Mouse (Mus musculus) kidney, adult 18-20 months (tissue): ENCODE measurements around the gene Sstr4.
A peak's percentile ranks its signal among the peaks of the same experiment; 100 is the strongest.

Experiments used
- DNase-seq: peaks from one replicate; pipeline ENCODE4 v3.0.0; 2021

Gene Sstr4

DNA sequence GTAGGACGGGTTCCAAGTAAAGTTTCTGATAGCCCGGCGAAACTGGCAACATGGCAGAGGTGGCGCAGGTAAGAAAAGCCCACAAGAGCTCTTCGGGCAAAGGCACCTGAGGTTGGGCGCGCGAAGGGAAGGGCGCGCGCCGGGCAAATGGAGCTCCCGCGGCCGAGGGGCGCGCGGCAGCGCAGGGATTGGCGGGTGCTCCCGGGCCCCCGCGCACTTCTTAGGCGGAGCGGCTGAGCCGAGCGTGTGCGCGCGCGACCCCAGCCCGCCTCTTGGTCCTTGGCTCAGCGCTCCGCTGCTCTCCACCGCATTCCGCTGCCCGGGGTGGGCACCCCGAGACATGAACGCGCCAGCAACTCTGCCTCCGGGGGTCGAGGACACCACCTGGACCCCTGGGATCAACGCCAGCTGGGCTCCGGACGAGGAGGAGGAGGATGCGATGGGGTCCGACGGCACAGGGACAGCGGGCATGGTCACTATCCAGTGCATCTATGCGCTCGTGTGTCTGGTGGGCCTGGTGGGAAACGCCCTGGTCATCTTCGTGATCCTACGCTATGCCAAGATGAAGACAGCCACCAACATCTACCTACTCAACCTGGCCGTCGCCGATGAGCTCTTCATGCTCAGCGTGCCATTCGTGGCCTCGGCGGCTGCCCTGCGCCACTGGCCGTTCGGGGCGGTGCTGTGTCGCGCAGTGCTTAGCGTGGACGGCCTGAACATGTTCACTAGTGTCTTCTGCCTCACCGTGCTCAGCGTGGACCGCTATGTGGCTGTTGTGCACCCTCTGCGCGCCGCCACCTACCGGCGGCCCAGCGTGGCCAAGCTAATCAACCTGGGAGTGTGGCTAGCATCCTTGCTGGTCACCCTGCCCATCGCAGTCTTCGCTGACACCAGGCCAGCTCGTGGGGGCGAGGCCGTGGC, at the start of gene Sstr4:
Gene Sstr4 (plus strand): TSS at position 214 of the 921 bp plus-strand sequence.
- DNase-seq, result peak; percentile 47

DNA sequence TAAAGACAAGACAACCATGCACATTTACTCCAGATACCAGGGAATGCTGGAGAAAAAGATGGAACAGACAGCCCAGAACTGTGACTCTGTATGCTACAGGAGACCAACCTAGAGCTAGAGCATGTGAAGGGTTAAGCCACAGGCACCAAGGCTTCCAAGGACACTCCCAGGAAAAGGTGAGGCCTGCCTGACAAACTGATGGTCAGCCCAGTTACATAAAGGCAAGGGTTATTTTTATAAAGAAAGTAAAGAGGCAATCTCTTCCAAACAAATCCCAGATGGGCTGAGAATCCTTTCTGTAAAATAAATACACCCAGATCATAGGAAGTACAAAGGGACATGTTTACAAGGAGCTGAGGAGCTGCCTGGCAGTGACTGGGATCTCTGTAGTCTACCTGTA, 49.8 kb upstream of the Sstr4 start:
- no peak for DNase-seq

DNA sequence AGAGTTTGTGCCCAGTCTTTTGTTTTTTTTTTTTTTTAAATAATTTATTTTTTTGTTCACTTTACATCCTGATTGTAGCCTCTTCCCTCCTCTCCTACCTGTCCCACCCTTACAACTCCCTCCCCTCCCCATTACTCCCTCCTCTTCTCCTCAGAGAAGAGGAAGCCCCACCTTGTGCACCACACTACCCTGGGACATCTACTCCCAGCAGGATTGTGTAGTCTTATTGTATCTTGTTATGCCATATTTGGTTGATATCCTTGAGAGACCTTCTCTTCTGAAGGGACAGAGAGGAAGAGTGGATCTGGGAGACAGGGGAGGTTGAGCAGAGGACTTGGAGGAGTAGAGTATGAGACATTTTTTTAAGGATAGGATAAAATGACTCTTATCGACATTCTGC, 48.2 kb upstream of the Sstr4 start:
- DNase-seq, result no peak

DNA sequence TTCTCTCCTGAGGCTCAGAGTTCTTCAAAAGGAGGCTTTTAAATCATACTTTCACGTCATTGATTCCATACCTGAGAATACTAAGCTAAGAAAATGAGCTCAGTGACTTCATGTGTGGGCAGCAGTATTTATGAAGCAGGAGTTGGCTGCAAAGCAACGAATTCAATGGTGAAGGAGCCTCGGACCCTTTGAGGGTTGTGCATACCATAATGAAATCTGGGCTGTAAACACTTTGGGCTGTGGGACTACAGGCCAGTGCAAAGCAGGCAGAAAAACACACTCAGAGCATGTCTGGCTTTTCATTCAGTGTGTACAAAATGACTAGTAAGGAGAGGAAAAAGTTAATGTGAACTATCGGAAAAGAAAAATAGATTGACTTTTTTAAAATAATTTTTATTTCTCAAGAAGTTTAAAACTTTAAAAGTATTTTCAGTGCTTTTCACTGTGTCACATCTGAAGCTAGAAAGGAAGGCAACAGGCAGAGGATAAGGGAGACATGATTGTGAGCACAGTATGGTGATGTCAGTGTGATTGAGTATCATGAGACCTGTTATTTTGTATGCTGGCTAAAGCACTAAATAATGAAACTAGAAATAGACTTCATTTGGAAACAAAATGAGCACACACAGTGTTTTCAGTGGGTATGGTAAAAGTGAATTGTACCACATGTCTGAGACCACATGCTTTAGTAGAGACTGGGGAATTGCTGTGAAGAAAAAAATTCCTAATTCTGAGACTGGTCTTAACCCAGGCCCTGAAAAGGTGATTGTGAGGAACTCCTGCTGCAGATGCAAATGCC, 45.4 kb upstream of the Sstr4 start:
- DNase-seq, result no peak

DNA sequence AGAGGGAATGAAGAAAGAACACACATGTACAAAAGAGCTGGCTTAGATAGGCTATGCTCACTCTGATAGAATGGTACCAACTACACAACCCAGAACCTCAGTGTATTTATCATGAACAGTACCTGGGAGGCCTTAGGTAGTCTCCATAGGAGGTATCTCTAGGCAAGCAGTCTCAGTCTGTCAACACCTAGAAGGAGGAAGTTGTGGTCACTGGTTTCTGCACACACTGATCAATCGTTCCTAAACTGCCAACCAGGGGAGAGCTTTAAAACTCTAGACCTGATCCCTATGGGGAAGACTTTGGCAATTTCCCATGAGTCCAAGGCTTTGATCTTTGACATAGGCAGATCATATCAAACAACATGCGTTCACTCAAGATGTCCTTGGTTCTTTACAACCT, 44.7 kb upstream of the Sstr4 start:
- no peak for DNase-seq

DNA sequence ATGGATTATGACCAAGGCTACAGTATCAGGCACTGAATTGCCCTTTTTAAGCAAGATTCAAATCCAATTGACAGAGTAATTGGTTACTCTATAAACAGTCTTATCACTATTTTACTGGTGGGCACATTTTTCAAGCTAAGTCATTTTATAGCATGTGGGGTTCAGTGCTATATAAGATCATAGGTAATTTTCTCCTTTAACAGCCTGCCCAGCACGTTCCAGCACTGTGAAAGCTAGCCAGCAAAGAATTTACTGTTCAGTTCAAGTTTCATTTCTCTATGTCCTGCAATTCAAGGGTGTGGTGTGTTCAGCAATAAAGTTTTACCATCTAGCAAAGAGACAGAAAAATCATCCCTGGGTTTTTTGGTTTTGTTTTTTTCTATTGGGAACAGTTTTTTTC, 42.5 kb upstream of the Sstr4 start:
- no peak for DNase-seq

DNA sequence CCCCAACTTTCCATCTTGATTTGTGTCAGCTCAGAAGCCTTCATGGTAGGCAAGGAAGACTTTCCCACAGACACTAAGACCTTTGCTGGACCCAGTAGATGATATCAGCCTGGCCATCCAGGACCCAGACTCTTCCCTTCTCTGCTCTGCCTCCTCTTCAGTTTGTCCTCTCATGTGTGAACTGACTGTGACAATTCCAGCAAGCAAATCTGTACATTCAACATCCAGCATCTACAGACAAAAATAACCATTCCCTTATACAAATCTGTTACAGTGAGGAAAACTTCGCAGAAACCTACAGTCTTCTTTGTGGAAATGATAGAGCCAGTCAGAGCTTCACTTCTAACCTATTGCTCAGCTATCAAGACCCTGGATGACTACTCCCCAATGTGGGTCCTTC, 38.0 kb upstream of the Sstr4 start:
- no peak for DNase-seq

DNA sequence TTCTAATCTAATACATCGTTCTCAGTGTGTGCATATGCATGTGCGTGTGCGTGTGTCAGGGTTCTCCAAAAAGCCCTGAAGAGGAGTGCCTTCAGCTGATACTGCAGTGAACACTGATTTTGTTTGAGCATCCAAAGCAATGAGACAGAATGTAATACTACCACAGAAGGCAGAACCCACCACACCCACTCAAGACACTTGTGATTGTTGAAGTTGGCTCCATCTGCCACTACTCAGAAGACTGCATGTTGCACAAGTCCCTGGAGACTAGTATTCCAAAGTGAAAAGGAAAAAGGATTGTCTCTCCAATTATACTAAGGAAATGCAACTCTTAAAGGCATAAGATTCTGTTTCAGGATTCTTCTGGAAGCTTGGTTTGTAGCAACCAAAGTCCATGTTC, 30.6 kb upstream of the Sstr4 start:
- no peak for DNase-seq

DNA sequence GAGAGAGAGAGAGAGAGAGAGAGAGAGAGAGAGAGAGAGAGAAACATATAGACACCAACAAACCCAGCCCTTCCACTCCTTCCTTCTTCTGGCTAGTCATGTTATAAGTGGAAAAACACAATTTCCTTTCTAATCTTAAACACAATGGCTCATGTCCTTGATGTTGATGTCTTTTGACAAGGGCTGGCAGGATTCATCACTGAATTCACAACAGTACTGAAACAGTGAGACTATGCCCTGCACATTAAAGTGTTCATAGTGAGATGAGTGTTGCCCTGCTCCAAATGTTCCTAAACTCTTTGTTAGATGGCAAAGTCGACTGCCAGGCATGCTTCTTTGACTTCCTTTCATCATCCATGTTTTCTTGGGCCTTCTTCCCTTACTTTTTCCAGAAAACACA, 29.9 kb upstream of the Sstr4 start:
- no peak for DNase-seq

DNA sequence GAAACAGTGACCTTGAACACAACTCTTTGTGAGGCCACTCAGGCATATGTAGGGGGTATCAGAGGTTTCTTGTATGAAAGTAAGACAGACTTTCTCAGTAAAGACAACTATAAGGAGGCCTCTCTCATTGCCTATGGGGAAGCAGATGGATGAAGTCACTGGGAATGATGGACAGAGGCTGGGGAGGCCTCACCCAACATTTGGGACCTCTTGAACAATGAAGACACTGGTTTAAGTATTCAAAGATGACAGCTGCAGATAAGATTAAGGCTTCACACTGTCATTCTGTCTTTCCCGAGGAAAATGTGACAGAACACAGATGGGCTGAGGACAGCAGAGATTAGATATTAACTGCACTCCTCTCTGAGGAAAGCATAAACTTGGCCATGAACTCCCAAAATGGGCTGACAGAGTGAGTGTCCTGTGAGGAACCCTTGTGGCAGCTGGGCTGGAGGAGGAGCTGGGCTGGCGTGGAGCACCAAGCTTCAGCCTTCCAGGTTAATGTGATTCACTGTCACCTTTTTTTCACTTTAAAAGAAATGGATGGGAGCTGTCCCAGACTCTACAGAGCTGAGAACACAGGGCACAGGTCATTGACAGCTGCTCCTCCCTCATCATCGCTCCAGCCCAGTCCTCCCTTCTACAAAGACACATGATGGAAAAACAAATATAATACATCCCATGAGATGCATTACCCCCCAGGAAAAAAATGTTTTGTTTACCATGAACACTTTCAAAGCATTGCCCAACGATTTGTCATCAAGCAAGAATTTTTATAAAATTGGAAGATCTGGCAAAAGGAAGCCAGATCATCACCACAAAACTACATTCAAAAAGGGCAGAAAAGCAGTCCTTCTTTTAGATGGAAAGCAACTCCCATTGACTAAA, 23.2 kb upstream of the Sstr4 start:
- no peak for DNase-seq

DNA sequence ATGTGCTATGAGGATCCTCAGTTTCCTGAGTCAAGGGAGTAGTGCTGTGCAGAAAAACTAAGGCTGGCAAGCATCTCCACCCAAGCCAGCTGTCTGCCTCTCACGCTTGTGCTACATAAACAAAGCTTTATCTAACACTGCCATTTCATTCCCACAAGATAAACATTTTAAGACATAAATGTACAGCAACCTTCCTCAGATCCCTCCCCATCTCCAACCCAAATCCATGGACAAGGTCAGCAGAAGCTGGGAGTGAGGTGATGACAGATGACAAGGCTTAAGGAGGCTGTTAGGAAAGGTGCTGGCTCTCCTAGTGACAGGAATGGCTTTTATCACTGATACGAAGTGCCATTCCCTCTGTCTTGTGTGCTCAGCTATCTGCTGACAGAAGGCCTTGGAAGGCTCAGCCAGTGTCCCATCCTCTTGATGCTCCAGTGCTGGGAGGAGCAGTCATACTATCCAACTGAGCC, 21.5 kb upstream of the Sstr4 start:
- DNase-seq, result no peak

DNA sequence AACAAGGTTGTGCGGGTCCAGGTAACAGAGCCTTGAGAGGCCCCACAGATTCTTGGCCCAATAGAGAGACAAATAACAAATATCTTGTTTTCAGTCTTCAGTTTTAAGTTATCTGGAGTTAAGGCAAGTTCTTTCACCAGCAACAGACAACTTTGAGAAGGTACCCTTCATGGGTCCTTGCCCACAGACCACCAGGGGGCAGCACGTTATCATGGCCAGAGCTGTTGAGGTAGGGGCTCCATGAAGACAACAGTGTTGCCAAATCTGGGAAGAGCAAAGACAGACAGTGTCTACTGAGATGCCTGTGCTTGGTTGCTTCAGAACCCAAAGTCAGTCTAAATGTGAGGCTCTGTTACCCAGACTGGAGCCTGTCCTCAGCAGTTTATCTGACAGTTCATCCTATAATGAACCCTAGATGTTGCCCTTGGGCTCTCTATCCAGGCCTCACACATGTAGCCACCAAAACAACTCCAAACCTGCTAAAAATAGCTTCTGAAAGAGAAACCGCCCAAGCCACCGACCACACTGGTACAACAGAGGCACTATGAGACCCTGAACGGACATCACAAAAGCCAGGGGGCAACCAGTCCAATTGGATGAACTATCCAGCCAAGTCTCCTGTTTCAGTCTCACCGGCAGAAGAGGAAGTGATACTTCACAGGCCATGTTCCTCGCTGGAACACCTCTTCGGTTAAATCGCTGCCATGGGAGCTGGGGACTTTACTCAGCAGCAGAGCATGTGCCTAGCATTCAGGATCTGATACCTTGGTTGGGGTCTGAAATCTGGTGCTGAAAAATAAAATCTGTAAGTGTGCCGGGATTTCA, 19.6 kb upstream of the Sstr4 start:
- DNase-seq, result peak; percentile 40

DNA sequence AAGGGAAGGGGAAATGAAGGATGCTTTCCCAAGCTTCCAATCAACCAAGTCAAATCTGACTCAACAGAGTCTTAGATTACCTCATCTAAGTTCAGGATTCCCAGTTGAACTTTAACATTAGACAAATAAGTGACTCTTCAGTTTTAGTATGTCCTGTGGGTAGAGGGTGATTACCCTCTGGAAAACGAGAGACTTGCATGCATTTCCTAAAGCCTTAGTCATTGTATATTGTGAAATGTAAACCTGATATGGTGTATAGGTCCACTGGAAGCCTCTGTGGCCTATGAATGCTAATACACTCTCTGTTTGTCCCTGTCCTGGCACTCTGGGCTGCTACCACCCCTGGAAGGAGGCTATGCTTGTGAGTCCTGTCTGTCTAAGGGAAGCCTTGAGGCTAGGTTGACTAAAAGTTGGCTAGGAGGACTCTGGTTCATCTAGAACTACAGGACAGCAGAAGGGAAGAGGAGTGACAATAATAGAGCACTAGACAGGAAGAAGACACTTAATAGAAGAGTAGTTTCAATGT, 16.3 kb upstream of the Sstr4 start:
- no peak for DNase-seq

DNA sequence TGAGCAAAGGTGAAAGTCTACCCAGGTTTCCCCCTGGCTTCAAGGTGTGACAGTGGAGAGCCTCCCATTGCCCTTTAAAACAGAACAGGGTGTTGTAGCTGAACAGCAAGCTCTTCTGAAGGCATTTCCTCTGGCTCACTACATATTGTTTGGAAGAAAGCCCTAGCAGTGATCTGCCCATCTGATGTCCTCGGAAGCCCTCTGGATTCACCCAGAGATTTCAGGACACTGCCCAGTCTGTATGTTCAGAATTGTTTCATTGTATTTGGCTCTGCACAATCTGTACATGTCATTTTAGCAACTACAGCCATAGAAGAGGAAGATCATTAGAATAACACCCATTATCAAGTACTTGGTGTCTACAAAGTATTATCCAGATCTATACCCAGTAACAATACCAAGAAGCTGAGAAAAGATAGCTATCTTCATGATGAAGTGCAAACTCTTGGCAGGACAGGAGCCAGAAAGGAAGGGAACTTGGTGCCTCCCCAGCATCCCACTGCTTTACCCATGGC, 15.2 kb upstream of the Sstr4 start:
- DNase-seq, result no peak

DNA sequence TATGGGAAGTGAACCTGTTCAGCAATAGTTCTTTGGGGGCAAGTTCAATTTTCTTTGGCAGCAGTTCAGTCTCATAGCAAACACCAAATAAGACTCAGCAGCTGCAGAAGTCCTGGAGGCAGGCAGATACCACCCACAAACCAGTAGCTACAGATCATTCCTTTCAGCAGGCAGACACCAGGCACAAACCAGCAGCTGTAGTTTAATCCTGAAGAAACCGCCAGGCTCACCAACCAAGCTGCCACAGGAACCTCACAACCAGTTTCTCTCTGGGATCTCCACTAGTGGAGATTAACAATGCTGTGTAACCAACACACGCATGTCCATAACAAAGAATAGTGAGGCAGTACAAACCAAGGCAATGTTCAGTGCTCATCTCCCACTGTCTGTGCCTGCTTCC, 14.1 kb upstream of the Sstr4 start:
- no peak for DNase-seq

DNA sequence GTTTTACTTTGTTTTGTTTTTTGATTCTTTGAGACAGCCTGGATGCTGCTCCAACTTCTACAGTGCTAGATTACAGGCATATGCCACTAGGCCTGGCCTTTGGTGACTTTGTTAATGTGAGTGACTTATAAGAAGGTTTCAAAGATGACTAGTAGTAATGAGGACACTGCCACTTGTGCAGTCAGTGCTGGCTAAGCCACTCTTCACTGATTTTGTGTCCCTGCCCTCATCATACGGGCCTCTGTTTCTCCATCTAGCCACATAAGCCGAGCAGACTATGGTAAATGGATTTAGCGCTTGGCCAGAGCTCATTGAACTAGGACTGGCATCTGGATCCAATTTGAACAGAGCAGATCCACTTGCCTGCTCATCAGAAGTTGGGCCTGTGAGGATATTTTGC, 8.7 kb upstream of the Sstr4 start:
- no peak for DNase-seq

DNA sequence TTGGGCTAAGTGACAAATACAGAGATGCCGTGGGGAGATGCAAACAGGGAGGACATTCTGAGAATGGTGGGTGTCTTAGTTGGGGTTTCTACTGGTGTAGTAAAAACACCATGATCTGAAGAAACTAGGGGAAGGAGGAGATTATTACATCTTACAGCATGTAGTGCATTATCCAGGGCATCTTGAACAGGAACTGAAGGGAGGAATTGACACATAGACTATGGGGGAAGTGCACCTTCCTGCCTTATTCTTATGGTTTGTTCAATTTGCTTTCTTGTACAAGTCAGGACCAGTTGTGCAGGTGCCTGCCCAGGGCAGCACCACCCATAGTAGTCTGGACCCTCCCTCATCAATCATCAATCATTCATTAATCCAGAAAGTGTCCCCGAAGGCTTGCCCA, 8.2 kb upstream of the Sstr4 start:
- DNase-seq, result no peak

DNA sequence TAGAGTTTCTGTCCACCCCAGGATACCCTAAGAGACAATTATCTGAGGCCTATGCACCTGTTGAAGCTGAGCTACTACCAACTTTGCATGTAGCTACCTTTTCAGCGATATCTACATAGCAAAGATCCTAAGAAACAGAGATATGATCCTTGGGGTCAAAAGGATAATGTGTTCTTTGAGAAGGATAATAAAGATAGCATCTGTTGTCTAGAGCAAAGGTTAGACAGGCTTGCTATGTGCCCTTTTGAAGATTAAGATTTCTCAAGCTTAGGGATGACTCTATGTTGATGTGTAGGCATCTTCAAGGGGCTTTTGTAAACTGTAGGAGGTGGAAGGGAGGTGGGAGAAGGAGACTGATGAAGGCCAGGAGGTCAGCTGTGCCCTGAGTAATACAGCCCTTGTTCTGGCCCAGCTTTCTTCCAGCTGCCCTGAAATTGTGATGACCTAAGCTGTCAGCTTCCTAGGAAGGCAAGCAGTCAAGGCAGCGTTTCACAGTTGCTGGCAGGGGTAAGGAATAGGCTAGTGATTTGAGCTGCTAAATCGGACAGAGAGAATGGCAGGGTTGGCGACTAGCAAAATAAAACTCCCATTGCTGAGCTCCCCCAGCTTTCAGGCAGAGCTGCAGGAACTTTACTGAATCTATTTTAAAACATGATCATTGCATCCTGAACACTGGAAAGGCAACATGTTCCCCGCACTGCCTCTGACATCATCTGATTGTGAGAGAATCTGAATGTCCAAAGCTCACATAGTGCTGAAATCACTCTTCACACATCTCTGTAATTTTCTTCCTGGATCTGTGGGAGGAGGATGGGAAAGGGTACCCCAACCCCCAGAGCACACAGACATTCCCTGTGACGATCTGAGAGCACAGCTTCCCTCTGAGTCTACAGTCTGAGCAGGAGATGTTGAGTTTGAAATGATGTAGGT, 7.2 kb upstream of the Sstr4 start:
- no peak for DNase-seq

DNA sequence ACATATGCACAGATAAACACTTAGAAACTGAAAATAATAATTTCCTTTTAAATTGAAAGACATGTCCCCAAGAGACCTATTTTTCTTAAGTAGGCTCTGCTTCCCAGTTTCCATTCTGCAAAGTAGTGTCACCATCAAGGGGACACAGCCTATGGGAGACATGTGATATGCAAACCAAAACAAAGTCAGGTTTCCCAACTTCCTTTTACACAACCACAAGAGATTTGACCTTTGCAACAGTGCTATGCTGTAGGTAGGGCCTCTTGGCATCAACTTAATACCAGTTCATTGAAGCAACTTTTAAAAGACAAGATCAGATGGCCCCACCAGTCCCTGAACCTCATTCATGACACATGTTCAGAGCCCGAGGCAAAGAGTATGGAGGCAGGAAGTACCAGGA, 2.0 kb upstream of the Sstr4 start:
- no peak for DNase-seq

DNA sequence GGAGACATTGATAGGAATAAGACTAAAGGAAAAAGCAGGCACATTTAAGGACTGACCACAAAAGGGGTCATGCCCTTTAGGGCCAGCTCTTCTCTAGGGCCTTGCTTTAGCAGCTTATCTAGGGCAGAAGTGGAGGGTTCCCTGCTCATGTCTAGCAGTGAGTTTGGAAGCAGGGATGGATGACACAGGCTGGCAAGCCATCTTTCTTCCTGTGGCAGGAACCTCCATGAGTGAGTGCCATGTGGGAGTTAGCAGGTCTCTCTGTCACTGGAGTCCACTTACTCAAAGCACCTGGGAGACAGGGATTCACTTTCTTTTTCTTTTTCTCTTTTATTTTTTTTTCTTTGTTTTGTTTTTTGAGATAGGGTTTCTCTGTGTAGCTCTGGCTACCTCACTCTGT, 1.3 kb upstream of the Sstr4 start:
- DNase-seq, result no peak
